Mouse (Mus musculus) cortical plate, adult 2 months (tissue): ENCODE measurements around the gene Fryl. TPM values are rescaled to one million over a fixed set of nuclear protein-coding genes. Genes with fewer than 3 reads are reported as not detected.

Experiments used
- H3K27ac ChIP-seq: fragments of 200-500 bp; 2 replicates; pipeline ENCODE4 v1.5.1; 2012; ENCODE audit warnings: low read length, control low read depth, inconsistent platforms; ENCODE audit not compliant: insufficient read depth
- H3K4me1 ChIP-seq: fragments of 200-500 bp; 2 replicates; pipeline ENCODE4 v1.6.1; 2011; ENCODE audit warnings: low read length; ENCODE audit not compliant: control insufficient read depth, insufficient read depth
- H3K4me3 ChIP-seq: fragments of 200-500 bp; 2 replicates; pipeline ENCODE4 v1.5.1; 2011; ENCODE audit warnings: mild to moderate bottlenecking, low read length, control low read depth; ENCODE audit not compliant: insufficient read depth
- CTCF ChIP-seq: fragments of 200-500 bp; IDR thresholded peaks from 2 replicates; pipeline ENCODE4 v1.5.1; 2011; ENCODE audit warnings: mild to moderate bottlenecking, control low read depth, low read length; ENCODE audit not compliant: insufficient read depth; ENCODE audit errors: extremely low read depth
- POLR2A ChIP-seq: fragments of 200-500 bp; IDR thresholded peaks from 2 replicates; pipeline ENCODE4 v1.6.1; 2011; ENCODE audit warnings: mild to moderate bottlenecking, low read length, control low read depth; ENCODE audit not compliant: insufficient read depth; ENCODE audit errors: extremely low read depth
- polyA plus RNA-seq: library from polyadenylated mRNA; depleted of rRNA; stranded (reverse); fragments of >200 nt; gene quantifications from 2 replicates; pipeline ENCODE4 v1.2.3, GENCODE M21; 2012

Fryl gene
- polyA plus RNA-seq, 1 experiment, result 50.3 TPM

DNA sequence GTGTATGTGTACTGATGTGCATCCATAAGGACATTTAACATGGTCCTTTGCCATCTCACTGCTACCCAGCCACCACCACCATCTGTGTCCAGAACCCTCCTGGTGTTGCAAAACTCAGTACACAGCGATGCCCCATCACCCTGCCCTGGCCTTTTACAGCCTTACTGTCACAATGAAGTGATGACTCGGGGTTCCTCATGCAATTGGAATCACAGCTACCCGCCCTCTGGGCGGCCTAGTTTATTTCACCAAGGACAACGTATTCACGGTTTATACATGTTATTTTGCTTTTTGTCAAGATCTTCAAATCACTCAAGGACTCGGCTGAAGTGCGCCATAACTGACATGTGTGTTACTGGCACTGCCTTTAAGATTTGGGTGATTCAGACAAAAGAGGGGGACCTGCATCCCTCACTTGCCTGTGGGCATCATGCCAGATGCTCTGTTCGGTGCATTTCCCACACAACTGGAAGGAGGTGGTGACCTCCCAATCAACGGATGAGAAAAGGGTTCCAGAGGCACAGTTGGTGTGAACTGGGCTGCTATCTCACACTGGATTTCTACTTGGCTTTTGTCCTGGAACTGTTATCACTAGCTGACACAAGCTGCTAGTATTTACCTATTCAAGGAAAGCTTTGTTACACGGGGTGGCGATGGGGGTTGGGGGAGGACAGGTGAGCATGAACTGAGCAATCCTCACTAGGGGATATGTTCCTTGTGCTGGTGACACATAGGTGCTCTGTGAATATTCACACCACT is 27.9 kb downstream of the Fryl start:
- Histone ChIP-seq H3K4me1 (peaks cover 12% of the 10 kb centered on the region), H3K27ac (no peak overlapping the region; the same call in 1 of the 2 replicates), H3K4me3 (no peak overlapping the region)
- TF ChIP-seq CTCF (no peak), POLR2A (no peak)

GRCm38 (mm10) chr5:73227518-73228101 is 28.8 kb downstream of the Fryl start:
- Histone ChIP-seq H3K4me3 (no peak overlapping the region), H3K27ac (peak overlapping the region; percentile 14; the same call in 1 of the 2 replicates), H3K4me1 (peaks cover 9% of the 10 kb centered on the region)
- TF ChIP-seq POLR2A, result no peak
- TF ChIP-seq CTCF, result no peak

DNA sequence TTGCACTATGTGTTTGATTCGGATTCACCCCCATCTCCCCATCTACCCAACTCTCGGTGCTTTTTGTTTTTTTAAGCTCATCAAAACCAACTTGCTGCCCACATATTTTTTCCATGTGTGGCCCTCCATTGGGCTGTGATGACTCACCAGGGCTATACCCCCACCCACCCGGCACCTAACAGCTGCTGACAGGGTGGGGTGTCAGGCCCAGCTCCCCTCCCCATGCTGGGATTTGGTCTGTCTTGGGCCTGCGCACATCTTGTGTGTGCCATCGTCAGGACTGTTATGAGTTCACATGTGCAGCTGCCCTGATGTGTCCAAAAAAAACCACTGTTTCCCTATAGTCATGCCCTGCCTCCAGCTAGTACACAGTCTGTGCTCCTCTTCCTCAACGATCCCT is 33.4 kb downstream of the Fryl start:
- Histone ChIP-seq H3K4me3 (no peak overlapping the region), H3K27ac (no peak overlapping the region), H3K4me1 (no peaks in the 10 kb centered on the region)
- no peak for TF ChIP-seq POLR2A
- no peak for TF ChIP-seq CTCF

DNA sequence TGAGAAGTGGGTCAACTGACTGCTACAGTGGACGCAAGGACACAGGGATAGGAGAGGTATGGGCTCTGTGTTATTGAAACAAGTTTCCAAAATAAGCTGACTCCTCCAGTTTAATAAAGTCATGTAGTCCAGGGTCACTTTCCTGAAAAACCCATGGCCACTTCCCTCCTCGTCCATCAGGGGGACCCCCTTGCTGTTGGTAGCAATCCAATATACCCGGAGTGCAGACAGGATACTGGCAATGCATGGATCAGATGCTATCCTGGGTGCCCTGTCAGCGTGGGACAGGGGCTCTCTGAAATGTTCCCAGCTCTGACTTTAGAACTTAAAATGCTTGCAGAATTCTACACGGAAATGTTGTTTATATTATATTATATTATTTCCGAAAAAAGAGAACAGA is 34.0 kb downstream of the Fryl start:
- Histone ChIP-seq H3K4me1 (no peaks in the 10 kb centered on the region), H3K27ac (no peak overlapping the region), H3K4me3 (no peak overlapping the region)
- TF ChIP-seq CTCF, result peak; percentile 39; the same call in 1 of the 2 replicates
- TF ChIP-seq POLR2A, result no peak

DNA sequence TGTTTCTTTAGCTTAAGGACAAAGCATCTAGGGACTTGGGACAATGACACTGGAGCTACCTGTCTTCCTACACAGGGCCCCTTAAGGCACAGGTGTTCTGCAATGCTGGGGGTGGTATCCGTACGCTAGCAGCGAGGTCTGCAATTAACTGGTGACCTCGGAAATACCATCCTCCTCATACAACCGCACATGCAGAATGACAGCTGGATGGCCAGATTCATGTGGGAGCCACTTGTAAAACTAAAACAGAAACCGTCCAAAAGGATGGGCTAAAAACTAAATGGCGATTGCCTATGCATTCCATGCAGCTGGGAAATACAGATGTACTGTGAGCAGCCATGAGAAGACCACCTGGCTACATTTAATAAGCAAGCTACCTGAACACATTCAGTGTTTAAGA is 34.6 kb downstream of the Fryl start:
- no peak overlapping the region for H3K4me3 ChIP-seq
- no peaks in the 10 kb centered on the region for H3K4me1 ChIP-seq
- H3K27ac ChIP-seq, result no peak overlapping the region
- no peak for TF ChIP-seq CTCF
- no peak for TF ChIP-seq POLR2A

GRCm38 (mm10) chr5:73219716-73220115 is 36.7 kb downstream of the Fryl start:
- Histone ChIP-seq H3K4me3 (no peak overlapping the region), H3K27ac (no peak overlapping the region), H3K4me1 (no peaks in the 10 kb centered on the region)
- TF ChIP-seq POLR2A (no peak), CTCF (no peak)

DNA sequence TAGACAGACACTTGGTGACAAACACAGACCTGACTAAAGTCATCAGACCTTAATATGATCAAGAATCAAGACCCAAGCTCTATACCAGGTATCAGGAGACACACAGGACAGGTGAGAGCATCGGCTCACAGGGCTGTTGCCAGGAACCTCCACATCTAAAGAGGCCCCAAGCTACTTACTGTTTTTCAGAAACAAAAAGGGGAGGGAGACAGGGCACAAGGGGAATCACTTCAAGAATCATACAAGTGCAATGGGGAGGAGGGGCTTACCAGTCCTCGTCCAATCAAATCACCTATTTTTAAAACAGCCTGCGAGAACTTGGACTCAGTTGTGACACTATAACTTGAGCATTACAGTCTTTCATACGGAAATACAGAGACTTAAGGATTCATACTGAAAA is 38.4 kb downstream of the Fryl start:
- Histone ChIP-seq H3K4me3 (no peak overlapping the region), H3K27ac (no peak overlapping the region), H3K4me1 (no peaks in the 10 kb centered on the region)
- TF ChIP-seq POLR2A (no peak), CTCF (no peak)

DNA sequence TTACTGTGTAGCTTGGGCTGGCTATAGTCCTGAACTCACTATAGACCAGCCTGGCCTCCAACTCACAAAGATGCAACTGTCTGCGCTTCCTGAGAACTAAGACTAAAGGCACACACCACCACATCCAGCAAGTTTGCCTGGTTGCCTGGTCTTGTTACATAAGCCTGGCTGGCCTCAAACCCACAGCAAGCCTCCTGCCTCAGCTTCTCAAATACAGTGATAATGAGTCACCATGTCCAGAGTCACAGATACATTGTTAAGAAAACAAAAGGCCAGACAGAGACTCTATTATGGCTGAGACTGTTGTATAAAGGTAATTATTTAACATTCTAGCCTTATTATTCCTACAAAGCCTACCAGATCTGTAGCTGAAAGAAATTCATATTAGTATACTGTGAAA is 39.3 kb downstream of the Fryl start:
- no peaks in the 10 kb centered on the region for H3K4me1 ChIP-seq
- no peak for TF ChIP-seq CTCF
- no peak for TF ChIP-seq POLR2A
- H3K27ac ChIP-seq, result no peak overlapping the region
- H3K4me3 ChIP-seq, result no peak overlapping the region

GRCm38 (mm10) chr5:73216014-73216413 is 40.4 kb downstream of the Fryl start:
- TF ChIP-seq CTCF (no peak), POLR2A (no peak)
- Histone ChIP-seq H3K4me1 (no peaks in the 10 kb centered on the region), H3K4me3 (no peak overlapping the region), H3K27ac (no peak overlapping the region)

DNA sequence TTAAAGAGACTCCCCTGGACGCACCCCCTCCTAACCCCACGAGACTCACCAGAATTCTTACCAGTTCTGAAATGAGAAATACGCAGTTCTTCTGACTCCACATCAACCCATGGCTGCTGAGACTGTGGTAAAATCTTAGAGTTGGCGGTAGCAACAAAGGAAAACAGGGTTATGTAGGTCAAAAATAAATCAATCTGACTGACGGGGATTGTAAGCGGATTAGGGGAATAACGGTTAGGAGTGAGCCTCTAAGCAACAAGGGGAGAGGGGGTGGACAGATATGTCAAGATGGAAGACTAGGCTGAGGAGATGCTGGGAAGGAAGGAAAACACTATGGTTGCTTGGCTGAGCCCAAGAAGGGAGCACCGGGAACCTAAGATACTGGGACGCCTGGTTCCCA is 44.0 kb downstream of the Fryl start:
- Histone ChIP-seq H3K4me3 (no peak overlapping the region), H3K4me1 (no peaks in the 10 kb centered on the region), H3K27ac (no peak overlapping the region)
- TF ChIP-seq POLR2A, result no peak
- no peak for TF ChIP-seq CTCF
